Mouse (Mus musculus) hindlimb bud, embryonic 11.5 days (tissue): ENCODE results near the gene Prrg3.
"Not testable (repeated sequence)": the region's sequence is repeated elsewhere in the genome, so short reads cannot be mapped to it uniquely, and the experiment has no call there.

Source experiments
- DNase-seq: peaks from one replicate; pipeline ENCODE4 v3.0.0-alpha.2; 2012; ENCODE audit warnings: low read depth, low spot score; ENCODE audit errors: extremely low spot score

The Prrg3 gene

GRCm38 (mm10) chrX:71962073-71963051 lies at the start of gene Prrg3:
Gene Prrg3, plus strand, starts transcription at chrX:71962624.
- DNase-seq = no peak

DNA sequence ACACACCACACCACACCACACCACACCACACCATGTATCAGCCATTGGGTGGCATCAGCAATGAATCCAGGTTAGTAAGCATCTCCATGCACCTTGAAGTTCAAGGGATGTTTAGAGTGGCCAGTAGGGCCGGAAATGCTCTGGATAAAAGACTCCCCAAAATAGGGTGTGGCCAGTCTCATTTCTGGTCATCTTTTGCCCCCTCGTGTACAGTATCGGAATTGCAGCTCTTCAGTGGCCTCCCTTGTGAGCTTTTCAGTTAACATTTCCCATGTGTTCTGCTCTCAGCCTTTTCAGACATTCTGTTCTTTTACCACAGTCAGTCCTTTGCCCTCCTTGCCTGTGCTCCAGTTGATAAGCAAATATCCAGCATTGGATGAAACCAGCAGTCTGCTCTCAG lies 15.8 kb upstream of the Prrg3 start:
- DNase-seq = peak; percentile 26

DNA sequence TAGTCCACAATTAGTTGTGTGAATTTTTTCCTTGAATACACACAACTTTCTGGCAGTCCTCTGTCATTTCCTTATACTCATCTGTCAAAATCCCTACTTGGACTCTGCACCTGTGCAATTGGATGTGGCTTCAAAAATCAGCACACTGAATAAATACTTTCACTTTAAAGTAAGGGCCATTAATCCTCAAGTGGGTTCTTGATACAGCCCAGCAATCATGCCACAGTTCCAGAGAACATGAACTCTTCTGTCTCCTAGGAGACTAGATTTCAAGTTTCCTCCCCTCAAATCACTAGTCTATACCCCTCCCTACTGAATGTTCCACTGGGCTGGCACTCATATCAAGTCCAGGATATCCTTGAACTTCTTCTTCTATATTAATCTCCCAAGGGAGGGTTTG lies 4.1 kb upstream of the Prrg3 start:
- DNase-seq = no peak

DNA sequence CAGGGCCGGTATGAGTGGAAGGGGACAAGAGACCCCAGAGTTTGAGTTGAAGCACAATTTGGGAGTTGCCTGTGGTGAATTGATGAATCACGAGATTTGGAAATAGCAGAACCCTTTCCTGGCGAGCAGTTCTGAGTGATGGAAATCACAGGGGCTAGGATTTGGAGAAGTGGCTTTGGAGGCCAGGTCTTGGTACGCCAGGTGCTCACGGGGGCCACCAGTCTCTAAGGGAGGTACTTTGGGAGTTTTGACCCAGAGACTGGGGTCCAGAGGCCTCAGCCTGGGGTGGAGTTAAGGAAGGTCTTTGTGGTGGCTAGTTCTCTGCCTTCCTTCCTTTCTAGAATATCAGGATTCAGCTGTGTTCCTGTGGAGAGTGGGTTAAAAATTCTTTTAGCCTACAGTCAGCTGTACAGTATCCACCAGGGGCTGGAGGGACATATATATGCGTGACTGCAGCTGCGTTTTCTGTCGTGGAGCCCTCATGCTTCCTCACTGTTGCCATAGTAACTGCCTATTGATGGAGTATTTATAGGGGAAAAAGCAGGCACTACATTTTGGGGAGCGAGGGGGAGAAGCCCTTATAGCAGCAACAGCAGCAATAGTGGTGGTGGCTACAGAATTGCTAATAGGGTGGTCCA lies 970 bp downstream of the Prrg3 start:
- DNase-seq = no peak

DNA sequence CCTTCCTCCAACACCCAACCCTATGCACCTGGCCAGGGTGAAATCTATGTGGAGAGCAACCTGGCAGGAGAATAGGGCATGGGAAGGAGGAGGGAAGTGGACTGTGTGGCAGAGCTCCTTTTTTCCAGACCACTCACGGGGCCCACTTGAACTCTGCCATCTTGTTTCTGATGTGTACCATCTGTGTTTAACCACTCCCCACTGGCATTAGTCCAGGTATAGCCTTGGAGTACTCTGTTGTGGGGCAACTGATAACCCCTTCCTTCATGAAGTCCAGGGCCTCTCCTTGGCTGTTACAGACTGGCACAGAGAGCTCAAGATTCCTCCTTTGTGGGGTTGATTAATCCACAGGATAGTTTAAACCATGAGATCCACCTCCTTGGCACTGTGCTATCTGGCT lies 5.8 kb downstream of the Prrg3 start:
- DNase-seq = no peak

DNA sequence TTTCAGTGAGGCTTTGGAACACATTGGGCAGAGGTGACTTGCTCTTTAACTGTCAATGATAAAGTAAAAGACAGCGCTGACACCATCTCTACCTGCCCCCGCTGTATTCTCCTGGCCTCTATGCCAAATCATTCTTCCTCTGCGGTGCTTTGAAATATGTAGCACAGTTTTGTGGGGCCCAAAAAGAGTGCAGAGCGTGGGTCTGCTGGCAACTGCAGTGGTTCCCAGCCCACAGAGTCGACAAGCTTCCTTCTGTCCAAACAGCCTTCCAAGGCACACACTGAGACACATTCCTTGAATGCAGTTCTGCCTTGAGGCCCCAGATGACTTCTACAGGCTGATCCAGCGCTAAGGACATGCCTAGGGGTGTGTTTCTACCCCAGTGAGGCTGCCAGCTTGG lies 6.4 kb downstream of the Prrg3 start:
- no peak for DNase-seq

- no peak for DNase-seq
Measured at GRCm38 (mm10) chrX:71971325-71971724, 8.9 kb downstream of the Prrg3 start.

GRCm38 (mm10) chrX:71972686-71973085 lies 10.3 kb downstream of the Prrg3 start, which contains the start of gene Fate1:
Gene Fate1, plus strand, starts transcription at chrX:71972986.
- DNase-seq = no peak

- DNase-seq = not testable (repeated sequence)
Measured at GRCm38 (mm10) chrX:71977681-71978080, 15.3 kb downstream of the Prrg3 start.

DNA sequence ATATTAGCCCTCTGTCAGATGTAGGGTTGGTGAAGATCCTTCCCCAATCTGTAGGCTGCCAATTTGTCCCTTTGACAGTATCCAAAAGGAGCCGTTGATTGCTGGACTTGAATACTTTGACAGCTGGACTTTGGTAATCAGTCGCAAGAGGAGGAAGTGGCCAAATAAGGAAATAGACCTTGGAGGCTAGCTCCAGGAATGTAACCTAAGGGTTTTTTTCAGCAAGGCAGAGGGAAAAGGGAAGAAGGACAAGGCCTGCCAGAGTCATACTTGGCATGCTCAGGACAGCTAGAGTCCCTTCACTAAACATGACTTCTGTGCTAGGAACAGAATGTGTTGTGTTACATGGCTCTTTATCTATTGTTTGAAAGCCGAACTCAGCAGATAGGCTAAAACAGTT lies 18.0 kb downstream of the Prrg3 start:
- no peak for DNase-seq

DNA sequence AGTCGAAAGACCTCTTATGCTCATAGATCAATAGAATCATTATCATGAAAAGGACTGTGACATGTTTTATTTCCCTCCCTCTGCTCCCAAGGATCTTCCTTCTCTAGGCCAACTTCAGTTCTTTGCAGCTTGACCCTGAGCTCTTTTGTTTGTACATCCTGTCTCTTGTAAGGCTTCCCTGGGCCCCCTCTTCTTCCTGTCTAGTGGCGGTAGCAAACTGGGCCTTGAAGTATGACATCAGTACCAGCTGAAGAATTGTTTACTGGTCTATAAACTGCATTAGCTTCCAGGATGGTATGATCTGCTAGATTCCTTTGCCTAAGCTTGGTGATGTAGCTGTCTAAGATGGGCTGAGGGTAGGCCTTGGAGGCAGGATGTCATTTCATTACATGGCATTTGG lies 18.9 kb downstream of the Prrg3 start:
- DNase-seq = no peak

DNA sequence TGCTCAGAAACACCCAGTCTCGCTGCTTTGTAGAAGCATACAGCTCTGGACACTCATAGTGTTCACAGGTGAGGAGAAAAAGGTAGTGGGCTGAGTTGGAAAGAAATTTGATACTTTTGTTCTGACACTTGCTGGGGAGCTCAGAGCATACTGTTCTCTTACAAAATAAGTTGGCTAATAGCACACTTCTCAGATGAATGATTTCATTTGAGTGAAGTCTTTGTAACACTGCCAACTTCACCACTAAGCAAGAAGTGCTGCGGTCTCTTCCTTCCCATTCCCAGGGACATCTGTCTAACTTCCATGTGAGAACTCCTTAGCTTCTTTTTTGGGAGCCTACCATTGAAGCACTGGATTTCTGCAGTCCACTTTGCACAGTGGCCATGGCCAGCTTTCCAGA lies 20.8 kb downstream of the Prrg3 start:
- DNase-seq = no peak

DNA sequence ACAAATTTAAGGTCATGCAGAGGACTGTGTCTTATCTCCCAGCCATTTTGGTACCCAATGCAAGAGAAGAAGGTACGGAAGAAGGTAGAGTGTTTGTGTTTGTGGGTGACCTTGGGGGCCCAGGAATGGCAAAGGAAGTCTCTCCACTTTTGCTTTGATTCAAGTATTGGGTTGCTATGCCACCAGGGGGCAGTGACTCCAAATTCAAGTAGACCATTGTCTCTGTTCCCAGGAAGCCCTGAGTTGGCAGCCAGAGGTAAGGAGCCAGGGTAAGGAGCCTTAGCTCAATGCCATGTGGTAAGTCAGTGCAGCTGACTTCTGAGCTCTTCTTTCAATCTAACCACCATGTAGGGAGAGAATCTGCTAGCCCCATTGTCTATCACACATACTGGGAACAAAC lies 21.4 kb downstream of the Prrg3 start:
- no peak for DNase-seq

GRCm38 (mm10) chrX:71991549-71991948 lies 29.1 kb downstream of the Prrg3 start, which contains the start of gene Cnga2:
Gene Cnga2, plus strand, starts transcription at chrX:71991849.
- no peak for DNase-seq

DNA sequence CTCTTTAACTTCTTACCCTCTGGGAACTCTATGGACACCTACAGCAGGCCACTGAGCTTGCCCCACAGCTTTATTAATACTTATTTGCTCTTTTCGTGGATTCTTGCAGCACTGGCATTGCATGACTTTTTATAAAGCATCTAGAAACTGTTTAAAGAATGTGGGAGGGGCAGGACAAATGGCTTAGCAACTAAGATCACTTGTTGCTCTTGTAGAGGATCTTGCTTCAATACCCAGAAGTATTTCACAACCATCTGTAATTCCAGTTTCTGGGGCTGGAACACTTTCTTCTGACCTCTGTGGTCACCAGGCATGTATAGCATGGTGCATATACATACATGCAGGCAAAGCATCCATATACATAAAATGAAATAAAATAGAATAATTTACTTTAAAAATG lies 33.5 kb downstream of the Prrg3 start:
- no peak for DNase-seq

GRCm38 (mm10) chrX:72009930-72010329 lies 47.5 kb downstream of the Prrg3 start:
- no peak for DNase-seq

GRCm38 (mm10) chrX:72012236-72012635 lies 49.8 kb downstream of the Prrg3 start:
- no peak for DNase-seq

- peak; percentile 0 for DNase-seq
Measured at GRCm38 (mm10) chrX:72012804-72013203, 50.4 kb downstream of the Prrg3 start.

GRCm38 (mm10) chrX:72022241-72022640 lies 59.8 kb downstream of the Prrg3 start:
- DNase-seq = no peak
